Mouse (Mus musculus) left cerebral cortex, postnatal 4 days (tissue): Measurements from ENCODE around the gene 4632433K11Rik. TPM values are rescaled to one million over a fixed set of nuclear protein-coding genes. Genes with fewer than 3 reads are reported as not detected.

ENCODE experiments used
- DNase-seq: peaks from one replicate; pipeline ENCODE4 v3.0.0-alpha.2; 2022
- intact Hi-C: fragments of 180-260 bp; cut with DNase I; formaldehyde crosslinking; loops from one replicate; pipeline ENCODE4 v1.15.1; 2025
- total RNA-seq, 2 experiments: library from RNA; stranded (reverse); gene quantifications; 2 replicates each; pipeline ENCODE4 v1.2.3; 2021

The 4632433K11Rik gene
- total RNA-seq, 2 experiments from 2014 or later: not detected

DNA sequence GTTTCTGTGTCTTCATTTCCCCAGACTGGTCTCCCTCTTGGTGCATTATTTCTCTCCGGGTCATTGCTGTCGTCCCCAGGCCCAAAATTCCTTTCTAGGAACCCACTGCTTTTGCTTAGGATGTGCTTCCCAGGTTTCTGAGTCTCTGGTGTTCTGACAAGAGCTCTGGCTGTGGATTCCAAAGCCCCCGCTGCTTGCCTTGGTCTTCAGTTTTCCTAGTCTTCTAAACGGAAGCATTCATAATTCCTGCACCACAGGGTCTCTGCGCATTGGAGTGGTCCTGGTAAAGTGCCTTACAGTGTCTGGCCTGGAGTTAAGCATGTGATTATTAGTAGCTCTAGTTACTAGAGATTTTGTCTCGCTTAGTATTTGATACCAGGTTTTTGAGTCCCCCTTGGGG, 46.9 kb downstream of the 4632433K11Rik start:
- no peak for DNase-seq
- intact Hi-C loops: no loop called here

DNA sequence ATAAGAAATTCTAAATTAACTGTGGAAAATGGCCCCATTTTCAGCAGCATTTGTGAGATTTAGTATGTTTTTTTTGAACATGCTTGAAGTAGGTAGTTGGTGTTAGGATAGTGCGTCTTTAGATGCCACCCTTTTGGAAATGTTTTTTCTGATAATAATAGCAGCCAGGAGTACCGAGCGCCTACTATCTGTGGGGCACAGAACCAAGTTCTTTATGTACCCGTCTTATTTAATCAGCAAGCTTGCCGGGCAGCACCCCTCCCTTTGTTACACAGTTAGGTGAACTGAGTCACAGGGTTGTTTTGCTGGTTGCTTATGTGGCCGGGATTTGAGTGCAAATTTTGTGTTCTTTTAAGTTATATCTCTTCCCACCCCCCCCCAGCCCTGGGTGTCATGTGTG, 47.3 kb downstream of the 4632433K11Rik start:
- intact Hi-C loops: no loop called here
- DNase-seq: no peak

DNA sequence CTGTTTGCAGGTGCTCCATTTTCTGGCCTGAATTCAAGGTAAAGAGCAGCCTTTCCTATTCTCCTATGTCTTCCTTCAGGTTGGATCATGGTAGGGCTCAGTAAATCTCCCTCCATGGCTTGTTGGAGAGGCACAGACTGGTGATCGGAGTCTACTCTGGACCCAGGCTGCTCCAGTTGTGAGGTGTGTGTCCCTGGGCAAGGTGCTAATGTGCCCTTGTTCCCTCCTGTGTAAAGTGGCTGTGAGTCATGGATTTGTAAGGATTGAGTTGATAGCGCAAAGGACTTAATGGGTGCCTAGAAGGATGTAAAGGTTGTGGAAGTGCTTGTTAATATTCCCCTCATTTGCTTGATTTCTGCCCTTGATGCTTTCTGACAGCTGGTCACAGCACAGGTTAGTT, 48.0 kb downstream of the 4632433K11Rik start:
- DNase-seq: no peak
- intact Hi-C loops: no loop called here

DNA sequence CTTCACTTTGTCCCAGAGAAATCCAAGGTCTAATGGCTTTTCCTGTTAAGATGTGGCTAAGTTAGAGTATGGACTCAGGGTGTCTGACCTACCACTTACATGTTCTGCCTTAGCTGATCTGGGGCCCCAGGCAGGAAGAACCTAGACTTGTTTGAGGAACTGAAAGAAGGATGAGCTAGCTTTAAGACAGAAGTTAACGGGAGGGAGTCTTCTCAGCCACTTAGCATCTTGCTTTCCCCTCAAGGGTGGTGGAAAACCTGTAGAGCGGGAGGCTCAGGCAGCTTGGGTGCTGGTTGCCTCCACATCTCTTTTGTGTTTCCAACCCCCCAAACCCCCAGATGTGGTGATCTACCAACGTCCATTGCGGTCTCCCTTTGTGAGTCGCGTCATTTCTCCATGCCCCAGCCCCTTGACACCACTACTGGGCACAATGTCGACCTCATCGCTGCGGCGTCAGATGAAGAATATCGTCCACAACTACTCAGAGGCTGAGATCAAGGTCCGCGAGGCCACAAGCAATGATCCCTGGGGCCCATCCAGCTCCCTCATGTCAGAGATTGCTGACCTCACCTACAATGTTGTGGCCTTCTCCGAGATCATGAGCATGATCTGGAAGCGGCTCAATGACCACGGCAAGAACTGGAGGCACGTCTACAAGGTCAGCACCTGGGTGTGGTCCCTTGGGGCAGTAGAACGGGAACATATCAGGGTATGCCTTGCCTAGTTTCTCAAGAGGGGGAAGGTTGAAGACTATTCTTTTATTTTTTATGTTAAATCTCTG, 49.6 kb downstream of the 4632433K11Rik start:
- DNase-seq: no peak
- intact Hi-C loops: no loop called here

Other genes with a start within 250 kb of the 4632433K11Rik start
- gene Tmem238, start 244.5 kb upstream of the 4632433K11Rik start, total RNA-seq: 1 to 10 TPM; 5.5 to 6.0 TPM
- 100 to 1,000 TPM; 603 to 645 TPM for gene Rpl28, start 241.2 kb upstream of the 4632433K11Rik start, total RNA-seq
- gene Ube2s, start 221.5 kb upstream of the 4632433K11Rik start, total RNA-seq: 100 to 1,000 TPM; 176 to 203 TPM
- gene Shisa7, start 189.4 kb upstream of the 4632433K11Rik start, total RNA-seq: 100 to 1,000 TPM; 112 to 126 TPM
- 1 to 10 TPM; 1.2 to 1.9 TPM for gene Isoc2b, start 163.9 kb upstream of the 4632433K11Rik start, total RNA-seq
- gene Isoc2a, start 157.0 kb upstream of the 4632433K11Rik start, total RNA-seq: 1 to 10 TPM; 6.2 to 6.5 TPM
- under 1 TPM; 0.50 to 0.74 TPM for gene Gm36210, start 127.6 kb upstream of the 4632433K11Rik start, total RNA-seq
- 10 to 100 TPM; 21.1 to 21.4 TPM for gene Zfp628, start 118.9 kb upstream of the 4632433K11Rik start, total RNA-seq
- 10 to 100 TPM; 50.8 to 51.5 TPM for gene Nat14, start 112.1 kb upstream of the 4632433K11Rik start, total RNA-seq
- gene Ssc5d, start 108.3 kb upstream of the 4632433K11Rik start, total RNA-seq: 1 to 10 TPM; 3.1 to 3.6 TPM
- gene Sbk2, start 69.7 kb upstream of the 4632433K11Rik start, total RNA-seq: not detected
- gene Sbk3, start 63.0 kb upstream of the 4632433K11Rik start, total RNA-seq: 1 to 10 TPM; 1.4 to 1.5 TPM
- gene Zfp579, start 38.0 kb upstream of the 4632433K11Rik start, total RNA-seq: 10 to 100 TPM; 58.7 to 61.7 TPM
- 1 to 10 TPM; 3.9 to 5.0 TPM for gene Zfp524, start 19.7 kb upstream of the 4632433K11Rik start, total RNA-seq
- 10 to 100 TPM; 28.0 to 31.4 TPM for gene Fiz1, start 19.4 kb upstream of the 4632433K11Rik start, total RNA-seq
- gene Gm44973, start 18.6 kb upstream of the 4632433K11Rik start, total RNA-seq: not detected
- 10 to 100 TPM; 43.8 to 45.9 TPM for gene Zfp865, start 13.7 kb upstream of the 4632433K11Rik start, total RNA-seq
- 10 to 100 TPM; 50.4 to 61.6 TPM for gene Ccdc106, start 13.6 kb upstream of the 4632433K11Rik start, total RNA-seq
- 1 to 10 TPM; 5.2 to 5.6 TPM for gene Zfp784, start 4.3 kb downstream of the 4632433K11Rik start, total RNA-seq
- 10 to 100 TPM; 65.0 to 65.4 TPM for gene Zfp580, start 17.4 kb downstream of the 4632433K11Rik start, total RNA-seq
- gene U2af2, start 28.0 kb downstream of the 4632433K11Rik start, total RNA-seq: 100 to 1,000 TPM; 222 to 229 TPM
- gene Epn1, start 46.1 kb downstream of the 4632433K11Rik start, total RNA-seq: 100 to 1,000 TPM; 301 to 316 TPM
- not detected for gene Rfpl4, start 82.8 kb downstream of the 4632433K11Rik start, total RNA-seq
- gene Rasl2-9, start 91.8 kb downstream of the 4632433K11Rik start, total RNA-seq: not detected
- not detected for gene Vmn1r55, start 115.6 kb downstream of the 4632433K11Rik start, total RNA-seq
- not detected for gene Vmn1r56, start 162.6 kb downstream of the 4632433K11Rik start, total RNA-seq
- not detected for gene Vmn1r57, start 184.4 kb downstream of the 4632433K11Rik start, total RNA-seq